34 mouse cellular contexts compared by ENCODE assay signal in the genomic region with DNA sequence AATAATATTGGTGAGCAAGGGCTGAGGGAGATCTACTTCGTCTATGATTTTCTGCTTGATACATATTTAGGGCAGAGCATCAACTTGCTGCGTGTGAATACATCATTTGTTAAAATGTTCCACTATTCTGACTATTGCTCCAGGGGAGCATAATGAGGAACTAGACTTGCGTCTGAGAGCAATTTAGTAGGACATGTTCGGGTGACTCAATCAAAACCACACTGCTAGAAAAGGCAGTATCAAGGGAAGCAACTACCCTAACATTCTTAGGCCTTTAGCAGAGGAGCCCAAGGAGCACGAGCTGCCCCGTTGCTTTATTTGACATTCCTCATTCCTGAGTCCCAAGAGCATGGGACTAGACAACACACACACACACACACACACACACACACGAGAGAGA. TPM values are rescaled to one million over a fixed set of nuclear protein-coding genes. Genes with fewer than 3 reads are reported as not detected.
A peak's percentile ranks its signal among the peaks of the same experiment; 100 is the strongest.
DNase-seq lines count a peak whose midpoint lies in the region; ATAC-seq and TF ChIP-seq lines count a peak whose summit lies in the region.
"Had no signal": no experiment of that assay in that cellular context is flagged by ENCODE, and none has a peak within 500 bp of the region (broad histone marks: within the 10 kb centered on the region; RNA-seq: fewer than 3 reads in every experiment).

No protein-coding gene starts in this region.

- TF ChIP-seq EP300 in lung, postnatal 0 days (IDR thresholded peaks at IDR 0.05), result no peak

- WGBS in lung, postnatal 0 days, result 59% methylated on average over 7 of the region's 7 CpGs
- 88% methylated on average over 7 of the region's 7 CpGs for WGBS in forebrain, embryonic 10.5 days

- H3K9ac ChIP-seq in lung, postnatal 0 days (replicated peaks; ENCODE audit: low read depth), result no peak overlapping the region
- H3K9ac ChIP-seq: embryonic facial prominence, embryonic 13.5 days; forebrain, embryonic 12.5 days; heart, embryonic 13.5 days; hindbrain, embryonic 15.5 days; kidney, embryonic 15.5 days; limb, embryonic 15.5 days; liver, embryonic 14.5 days; lung, embryonic 15.5 days; midbrain, embryonic 12.5 days had no signal

- H3K4me3 ChIP-seq in lung, postnatal 0 days (ENCODE audit: low read depth, low read length), result no peak overlapping the region
- no peak overlapping the region for H3K4me3 ChIP-seq in forebrain, embryonic 10.5 days
- H3K4me3 ChIP-seq: embryonic facial prominence, embryonic 13.5 days; erythroblast, embryonic 14.5 days; forebrain, embryonic 12.5 days; heart, embryonic 13.5 days; hindbrain, embryonic 10.5 days; hindbrain, embryonic 15.5 days; kidney, embryonic 15.5 days; limb, embryonic 10.5 days; limb, embryonic 15.5 days; lung, embryonic 15.5 days; midbrain, embryonic 12.5 days had no signal

- DNase-seq in lung, postnatal 36 days, result peak; percentile 46
- no peak for DNase-seq in lung, postnatal 0 days (ENCODE audit: low spot score)
- DNase-seq in Patski (ENCODE audit: low read depth, low spot score), result no peak
- no peak for DNase-seq in left cerebral cortex, postnatal 10 days (ENCODE audit: extremely low spot score in 1 of 2, low spot score in 2 of 2)
- no peak for DNase-seq in forebrain, embryonic 10.5 days (ENCODE audit: extremely low spot score, low spot score)
- DNase-seq: adrenal gland, adult 2 months; adrenal gland, postnatal 36 days; cerebellum, adult 11 months; cerebellum, adult 9-10 months; gastrocnemius, postnatal 25 days; heart, postnatal 10 days; kidney, adult 11 months; kidney, postnatal 25 days; right cerebral cortex, adult 18-20 months; thymus, postnatal 4 days had no signal

- no peak for ATAC-seq in lung, postnatal 0 days
- peak; percentile 65 for ATAC-seq in Patski
- ATAC-seq in granulocyte monocyte progenitor cell, adult 5-6 weeks (replicated peaks; ENCODE audit: poor library complexity, severe bottlenecking), result peak; percentile 98
- peak; percentile 90 for ATAC-seq in monocyte, adult 5-6 weeks (replicated peaks; ENCODE audit: insufficient number of reproducible peaks, low FRiP score, low TSS enrichment, poor library complexity, severe bottlenecking)
- ATAC-seq in erythroblast, adult 5-6 weeks (replicated peaks; ENCODE audit: low FRiP score, poor library complexity, severe bottlenecking), result no peak
- ATAC-seq: activated CD4-positive, CD25-positive, alpha-beta regulatory T cell, adult 4 months; CD4-positive, CD25-positive, alpha-beta regulatory T cell, adult 4 months; inflammation-experienced regulatory T-cells, adult 6 months had no signal

- CTCF ChIA-PET in Patski (lab: Charles Lee), result no interaction called here

- H3K27ac ChIP-seq in lung, postnatal 0 days (ENCODE audit: low read length), result no peak overlapping the region
- H3K27ac ChIP-seq in forebrain, embryonic 10.5 days, result no peak overlapping the region
- H3K27ac ChIP-seq: embryonic facial prominence, embryonic 13.5 days; forebrain, embryonic 12.5 days; heart, embryonic 13.5 days; hindbrain, embryonic 10.5 days; hindbrain, embryonic 15.5 days; kidney, embryonic 15.5 days; limb, embryonic 10.5 days; limb, embryonic 15.5 days; liver, embryonic 14.5 days; lung, embryonic 15.5 days; midbrain, embryonic 12.5 days had no signal

- in situ Hi-C loops in Patski (cut with MboI; ENCODE audit: low pct_unique_long_range_greater_than_20kb), result no loop called here

- TF ChIP-seq CTCF in lung, postnatal 0 days (IDR thresholded peaks at IDR 0.05), result no peak
- no peak for TF ChIP-seq CTCF in Patski (IDR thresholded peaks at IDR 0.05)

- no peaks in the 10 kb centered on the region for H3K36me3 ChIP-seq in lung, postnatal 0 days (ENCODE audit: insufficient read depth, low read length)
- no peaks in the 10 kb centered on the region for H3K36me3 ChIP-seq in forebrain, embryonic 10.5 days (replicated peaks)
- H3K36me3 ChIP-seq: embryonic facial prominence, embryonic 13.5 days; forebrain, embryonic 12.5 days; heart, embryonic 13.5 days; hindbrain, embryonic 10.5 days; hindbrain, embryonic 15.5 days; kidney, embryonic 15.5 days; limb, embryonic 10.5 days; limb, embryonic 15.5 days; lung, embryonic 15.5 days; midbrain, embryonic 12.5 days had no signal

- POLR2A ChIA-PET in Patski (lab: Charles Lee), result no interaction called here

- H3K4me1 ChIP-seq in lung, postnatal 0 days (ENCODE audit: insufficient read depth, low read depth, low read length), result no peaks in the 10 kb centered on the region
- no peaks in the 10 kb centered on the region for H3K4me1 ChIP-seq in forebrain, embryonic 10.5 days
- H3K4me1 ChIP-seq: embryonic facial prominence, embryonic 13.5 days; forebrain, embryonic 12.5 days; heart, embryonic 13.5 days; hindbrain, embryonic 10.5 days; hindbrain, embryonic 15.5 days; kidney, embryonic 15.5 days; limb, embryonic 10.5 days; limb, embryonic 15.5 days; lung, embryonic 15.5 days; midbrain, embryonic 12.5 days had no signal

- no peaks in the 10 kb centered on the region for H3K9me3 ChIP-seq in lung, postnatal 0 days (ENCODE audit: low read length)
- H3K9me3 ChIP-seq in forebrain, embryonic 10.5 days, result no peaks in the 10 kb centered on the region
- H3K9me3 ChIP-seq: embryonic facial prominence, embryonic 13.5 days; forebrain, embryonic 12.5 days; heart, embryonic 13.5 days; hindbrain, embryonic 10.5 days; hindbrain, embryonic 15.5 days; kidney, embryonic 15.5 days; limb, embryonic 10.5 days; limb, embryonic 15.5 days; lung, embryonic 15.5 days; midbrain, embryonic 12.5 days had no signal

- intact Hi-C loops in left cerebral cortex, postnatal 10 days (cut with DNase I), result no loop called here

- H3K27me3 ChIP-seq in lung, postnatal 0 days (replicated peaks; ENCODE audit: insufficient read depth, low read length), result no peaks in the 10 kb centered on the region
- no peaks in the 10 kb centered on the region for H3K27me3 ChIP-seq in Patski
- H3K27me3 ChIP-seq in forebrain, embryonic 10.5 days (ENCODE audit: poor library complexity, severe bottlenecking), result no peaks in the 10 kb centered on the region
- H3K27me3 ChIP-seq: embryonic facial prominence, embryonic 13.5 days; forebrain, embryonic 12.5 days; heart, embryonic 13.5 days; hindbrain, embryonic 15.5 days; kidney, embryonic 15.5 days; limb, embryonic 15.5 days; lung, embryonic 15.5 days; midbrain, embryonic 12.5 days had no signal

- H3K4me2 ChIP-seq in lung, postnatal 0 days (replicated peaks; ENCODE audit: low read depth, low read length), result no peak overlapping the region
- H3K4me2 ChIP-seq: embryonic facial prominence, embryonic 13.5 days; forebrain, embryonic 12.5 days; heart, embryonic 13.5 days; hindbrain, embryonic 15.5 days; kidney, embryonic 15.5 days; limb, embryonic 15.5 days; lung, embryonic 15.5 days; midbrain, embryonic 12.5 days had no signal

RNA-seq across cellular contexts. Expression of a gene that starts 13.4 kb away (rescaled TPM):
- polyA plus RNA-seq in lung, postnatal 0 days (2015; fragmentation: Nextera tagmentation; extraction: Ambion mirVana), result 0.36 and 0.50 TPM in 2 replicates
- not detected for polyA plus RNA-seq in Patski (2021)
- 23.6 and 25.4 TPM in 2 replicates for total RNA-seq in granulocyte monocyte progenitor cell, adult 5-6 weeks (2014; fragmentation: Nextera tagmentation)
- total RNA-seq in granulocyte monocyte progenitor cell, adult 5-6 weeks (2017), result 43.1 and 63.2 TPM in 2 replicates
- total RNA-seq in monocyte, adult 5-6 weeks (2017), result 288 to 327 TPM (median 322 TPM) in 3 replicates
- total RNA-seq in left cerebral cortex, postnatal 10 days (2021), result not detected
- 0.06 and 0.09 TPM in 2 replicates for polyA plus RNA-seq in forebrain, embryonic 10.5 days (2016; fragmentation: Nextera tagmentation; extraction: Ambion mirVana)
- 8.3 and 12.3 TPM in 2 replicates for total RNA-seq in erythroblast, adult 5-6 weeks (2015; ENCODE audit: low replicate concordance)
- 14.8 and 18.1 TPM in 2 replicates for total RNA-seq in erythroblast, adult 5-6 weeks (2017; ENCODE audit: low replicate concordance)
- total RNA-seq: layer of hippocampus, postnatal 14 days had no signal
- polyA plus RNA-seq: adrenal gland, adult 2 months; erythroblast, embryonic 14.5 days had no signal

RNA-seq across cellular contexts. Expression of a gene that starts 19.6 kb away (rescaled TPM):
- 10.1 and 10.9 TPM in 2 replicates for polyA plus RNA-seq in lung, postnatal 0 days (2015; fragmentation: Nextera tagmentation; extraction: Ambion mirVana)
- 22.4 TPM for polyA plus RNA-seq in Patski (2021)
- total RNA-seq in granulocyte monocyte progenitor cell, adult 5-6 weeks (2014; fragmentation: Nextera tagmentation), result 26.7 and 28.7 TPM in 2 replicates
- 43.5 and 46.1 TPM in 2 replicates for total RNA-seq in granulocyte monocyte progenitor cell, adult 5-6 weeks (2017)
- total RNA-seq in monocyte, adult 5-6 weeks (2017), result 17.4 to 34.1 TPM (median 19.4 TPM) in 3 replicates
- 10 to 100 TPM; 25.4 to 27.6 TPM for total RNA-seq in left cerebral cortex, postnatal 10 days (2021)
- 36.9 and 38.9 TPM in 2 replicates for polyA plus RNA-seq in forebrain, embryonic 10.5 days (2016; fragmentation: Nextera tagmentation; extraction: Ambion mirVana)
- 41.8 and 46.7 TPM in 2 replicates for total RNA-seq in erythroblast, adult 5-6 weeks (2015; ENCODE audit: low replicate concordance)
- 33.7 and 40.4 TPM in 2 replicates for total RNA-seq in erythroblast, adult 5-6 weeks (2017; ENCODE audit: low replicate concordance)

Comparison
In these comparisons a context has a peak if more than half of its experiments do, and no peak if none do; other contexts are left out.
1. ATAC-seq: peak in Patski (single experiment), granulocyte monocyte progenitor cell, adult 5-6 weeks (single experiment) and monocyte, adult 5-6 weeks (single experiment); none in lung, postnatal 0 days (single experiment) and erythroblast, adult 5-6 weeks (single experiment).
2. RNA of a gene that starts 13.4 kb away (total RNA-seq): 288 to 327 TPM in monocyte, adult 5-6 weeks, 23.6 to 63.2 TPM in granulocyte monocyte progenitor cell, adult 5-6 weeks and 8.3 to 18.1 TPM in erythroblast, adult 5-6 weeks; not detected in left cerebral cortex, postnatal 10 days; every median in the first group is over 4 times any median in the second.